Mouse (Mus musculus) kidney, adult 9 months (tissue): Measurements from ENCODE around the gene Cstl1.
A peak's percentile ranks its signal among the peaks of the same experiment; 100 is the strongest.
"Not testable (repeated sequence)": the region's sequence is repeated elsewhere in the genome, so short reads cannot be mapped to it uniquely, and the experiment has no call there.

Experiments used
- DNase-seq: peaks from one replicate; pipeline ENCODE4 v3.0.0; 2022

Cstl1 gene

DNA sequence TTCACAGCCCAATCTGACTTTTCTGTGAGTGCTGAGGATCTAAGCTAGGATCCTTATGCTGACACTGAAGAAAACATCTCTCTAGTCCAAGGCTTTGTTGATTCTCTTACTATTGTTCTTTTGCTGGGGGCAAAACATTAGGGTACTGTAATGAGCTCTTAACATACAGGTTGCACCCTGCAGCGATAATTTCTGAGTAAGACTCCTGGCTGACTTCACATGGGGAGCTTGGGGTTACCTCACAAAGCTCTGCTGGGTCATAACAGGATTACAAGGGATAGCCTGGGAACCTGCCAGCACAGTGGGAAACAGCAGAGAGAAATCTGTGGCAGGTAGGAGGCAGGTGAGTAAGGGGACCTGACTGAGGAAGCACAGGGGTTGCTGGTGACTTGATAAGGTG, at the start of gene Cstl1:
Cstl1 (plus strand) TSS at position 301 of the 400 bp plus-strand sequence.
- DNase-seq: no peak

DNA sequence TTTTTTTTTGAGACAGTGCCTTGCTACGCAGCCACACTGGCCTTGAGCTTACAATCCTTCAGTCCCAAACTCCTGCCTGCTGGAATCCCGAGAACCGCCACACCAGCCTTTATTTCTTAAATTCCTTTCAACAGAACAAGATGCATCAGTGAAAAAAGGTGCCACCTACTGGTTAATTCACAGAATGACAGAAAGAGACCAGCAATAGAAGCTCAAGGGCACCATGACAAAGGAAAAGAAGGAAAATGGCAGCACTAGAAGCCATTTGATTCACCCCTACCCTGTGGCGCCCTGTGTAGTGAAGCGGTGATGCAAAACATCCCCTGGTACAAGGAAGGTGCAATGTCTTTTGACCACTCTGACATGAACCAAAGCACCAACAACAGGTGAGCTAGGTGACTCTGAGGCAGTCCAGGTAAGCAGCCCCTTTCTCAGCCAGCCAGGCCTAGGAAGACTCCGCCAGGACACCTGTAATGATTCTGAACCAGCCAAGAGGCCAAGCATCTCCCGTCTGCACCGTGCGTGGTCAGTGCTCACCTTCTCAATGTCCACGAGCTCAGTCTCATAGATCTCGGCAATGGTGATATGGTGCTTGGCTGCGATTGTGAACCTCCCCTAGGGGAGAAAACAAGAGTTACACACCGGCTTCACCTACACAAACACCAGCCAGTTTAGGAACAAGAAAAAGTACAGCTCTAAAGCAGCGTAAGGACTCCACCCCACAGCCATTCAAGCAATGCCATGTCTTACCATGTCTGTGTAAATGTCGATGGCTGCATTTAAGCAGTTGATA, 43.6 kb upstream of the Cstl1 start:
- peak; percentile 60 for DNase-seq

DNA sequence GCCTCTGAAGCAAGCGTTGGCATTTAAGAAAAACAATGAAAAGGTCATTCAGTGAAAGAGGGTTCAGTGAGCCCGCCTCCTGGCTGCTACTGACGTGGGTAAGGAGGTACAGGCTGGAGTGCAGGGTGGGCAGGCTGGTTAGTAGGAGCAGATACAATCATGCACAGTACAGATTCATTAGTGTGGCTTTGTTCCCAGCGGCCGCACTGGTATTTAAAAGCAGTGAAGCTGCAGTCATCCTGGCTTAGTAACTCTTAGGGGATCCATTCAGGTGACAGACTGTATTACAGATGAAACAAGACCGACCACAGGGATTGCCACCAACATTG, 43.0 kb upstream of the Cstl1 start:
- no peak for DNase-seq

DNA sequence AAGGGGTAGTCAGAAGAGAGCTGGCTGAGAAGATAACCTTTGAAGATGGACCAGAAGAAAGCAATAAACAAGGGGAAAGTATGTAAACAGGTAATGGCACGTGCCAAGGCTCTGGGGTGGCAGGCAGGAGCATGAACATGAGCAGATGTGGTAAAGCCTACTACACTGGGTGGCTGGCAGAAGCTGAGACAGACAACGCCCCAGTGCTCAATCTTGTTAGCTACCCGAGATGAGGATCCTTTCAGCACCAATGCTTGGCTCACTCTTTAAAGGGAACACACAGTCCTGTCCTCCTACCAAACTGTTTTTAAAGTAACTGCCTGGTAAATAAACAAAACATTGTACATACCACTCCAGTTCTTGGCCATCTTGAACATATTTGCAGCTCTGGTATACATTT, 37.8 kb upstream of the Cstl1 start:
- no peak for DNase-seq

DNA sequence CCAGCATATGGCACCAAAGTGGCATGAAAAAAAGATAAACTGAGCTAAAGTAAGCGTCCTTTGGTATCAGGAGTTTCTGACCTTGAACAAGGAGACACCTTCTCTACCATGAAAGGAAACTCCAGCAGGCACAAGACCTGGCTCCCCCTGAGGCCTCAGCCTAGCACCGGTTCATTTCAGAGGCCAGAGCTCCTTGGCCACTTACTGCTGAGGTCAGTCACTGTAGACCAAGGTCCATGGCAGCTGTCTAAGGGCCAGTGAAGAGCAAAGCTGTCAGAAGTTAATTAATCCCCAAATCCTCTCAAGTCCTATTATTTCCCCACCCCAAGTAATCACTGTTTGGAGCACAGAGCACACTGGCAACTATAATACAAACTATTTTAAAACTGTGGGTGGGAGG, 33.1 kb upstream of the Cstl1 start:
- DNase-seq: peak; percentile 63

DNA sequence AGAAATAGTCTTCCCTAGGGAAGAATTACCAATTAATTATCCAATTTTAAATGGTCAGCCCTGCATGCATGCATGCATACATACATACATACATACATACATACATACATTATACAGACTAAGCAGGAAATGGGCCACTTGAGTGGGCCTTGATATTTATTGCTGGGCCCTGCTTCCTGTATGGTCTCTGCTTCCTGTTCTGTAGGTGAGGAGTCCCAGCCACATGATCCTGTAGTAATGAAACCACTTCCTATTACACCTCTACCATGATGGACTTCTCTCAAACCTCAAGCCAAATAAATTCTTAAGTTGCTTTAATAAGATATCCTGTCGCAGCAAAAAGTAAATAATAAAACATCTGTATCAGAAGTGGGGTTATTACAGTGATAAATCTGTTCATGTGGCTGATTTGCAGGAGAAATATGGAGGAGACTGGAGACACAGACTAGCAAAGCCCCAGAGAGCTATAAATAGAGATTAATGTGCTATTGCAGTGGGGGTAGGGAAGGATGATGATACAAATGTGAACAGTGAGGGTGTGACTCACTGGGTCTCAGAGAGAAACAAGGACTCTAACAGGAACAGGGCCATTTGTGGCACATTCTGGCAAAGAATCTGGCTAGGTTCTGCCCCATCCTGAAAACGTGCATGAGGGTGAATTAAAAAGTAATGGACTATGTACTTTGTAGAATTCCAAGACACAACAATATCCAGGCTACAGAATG, 30.7 kb upstream of the Cstl1 start:
- DNase-seq: no peak

DNA sequence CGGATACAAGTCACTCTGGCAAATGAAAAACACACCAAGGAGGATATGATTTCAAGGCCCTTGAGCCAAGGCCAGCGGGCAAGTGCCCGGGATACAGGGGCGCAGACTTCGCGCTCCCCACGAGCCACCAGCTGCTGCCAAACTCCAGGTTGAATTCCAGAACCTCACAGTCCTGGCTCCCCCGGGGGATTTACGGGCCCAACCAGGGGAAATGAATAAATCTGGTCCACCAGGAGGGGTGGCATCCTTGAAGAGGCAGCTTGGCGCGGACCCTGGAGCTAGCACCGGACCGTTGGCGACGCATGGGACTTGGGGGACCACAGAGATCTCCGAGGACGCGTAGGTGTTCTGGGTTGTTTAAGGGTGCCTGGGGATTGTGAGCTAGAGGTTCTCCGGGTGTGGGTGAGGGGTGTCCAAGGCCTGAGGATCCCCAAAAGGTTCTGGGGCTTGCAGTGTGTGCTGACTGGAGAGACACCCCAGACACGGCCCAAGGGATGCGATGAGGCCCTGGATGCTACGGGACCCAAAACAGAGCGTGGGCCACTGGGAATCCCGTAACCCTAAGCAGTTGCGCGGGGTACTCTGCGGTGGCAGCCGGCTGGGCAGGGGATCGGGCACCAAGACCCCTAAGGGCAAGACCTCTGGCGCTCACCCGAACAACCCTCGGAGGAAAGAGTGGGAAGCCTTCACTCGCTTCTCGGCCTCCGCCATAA, 18.4 kb upstream of the Cstl1 start:
- peak; percentile 25 for DNase-seq

DNA sequence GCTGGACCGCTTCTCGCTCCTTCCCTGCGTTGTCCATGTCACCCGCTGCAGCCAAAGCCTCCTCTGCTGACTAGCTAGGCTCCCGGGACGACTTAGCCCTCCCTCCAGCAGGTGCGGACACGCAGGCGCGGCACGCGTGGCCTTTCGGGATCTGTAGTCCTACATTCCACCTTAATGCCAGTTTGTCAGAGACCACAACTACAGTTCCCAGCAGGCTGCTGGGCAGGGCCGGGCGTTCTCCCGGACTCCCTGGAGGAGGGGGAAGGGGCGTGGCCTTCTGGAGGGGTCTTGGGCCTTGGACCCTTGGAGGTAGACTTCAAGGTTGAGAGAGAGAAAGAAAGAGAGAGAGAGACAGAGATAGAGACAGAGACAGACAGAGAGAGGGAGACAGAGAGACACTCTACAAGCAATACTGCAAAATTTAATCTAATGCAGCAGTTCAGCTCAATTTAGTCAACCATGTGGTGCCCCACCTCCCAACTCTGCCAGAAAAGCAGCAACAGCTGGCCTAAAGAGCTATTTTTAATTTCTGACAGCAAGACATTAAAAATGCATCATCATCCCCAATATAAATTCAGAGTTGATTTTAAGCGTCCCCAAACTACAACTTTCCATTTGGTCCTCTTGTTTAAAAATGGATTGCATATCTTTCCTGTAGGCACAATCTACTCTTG, 17.7 kb upstream of the Cstl1 start, which contains the start of gene Napb:
Napb (minus strand) TSS at position 141 of the 674 bp plus-strand sequence.
- peak; percentile 97 for DNase-seq

DNA sequence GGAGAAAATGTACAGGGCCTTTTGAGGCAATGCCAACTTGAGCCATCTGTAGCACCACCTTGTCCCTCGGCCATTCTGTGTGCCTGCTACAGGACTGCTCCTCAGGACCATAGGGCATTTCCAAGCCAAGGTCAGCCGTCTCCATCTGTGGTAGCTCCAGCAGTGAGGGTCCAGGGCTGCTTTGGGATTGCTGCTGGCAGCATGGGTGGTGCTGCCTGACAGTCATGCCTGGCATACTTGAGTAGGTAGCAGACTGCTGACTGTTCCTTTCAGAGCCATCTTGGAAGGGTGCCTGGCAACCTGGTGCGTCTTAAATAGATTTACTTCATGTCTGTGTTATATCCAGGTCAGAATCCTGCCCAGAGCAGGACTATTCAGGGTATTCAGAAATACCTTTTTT, 7.2 kb upstream of the Cstl1 start:
- no peak for DNase-seq

DNA sequence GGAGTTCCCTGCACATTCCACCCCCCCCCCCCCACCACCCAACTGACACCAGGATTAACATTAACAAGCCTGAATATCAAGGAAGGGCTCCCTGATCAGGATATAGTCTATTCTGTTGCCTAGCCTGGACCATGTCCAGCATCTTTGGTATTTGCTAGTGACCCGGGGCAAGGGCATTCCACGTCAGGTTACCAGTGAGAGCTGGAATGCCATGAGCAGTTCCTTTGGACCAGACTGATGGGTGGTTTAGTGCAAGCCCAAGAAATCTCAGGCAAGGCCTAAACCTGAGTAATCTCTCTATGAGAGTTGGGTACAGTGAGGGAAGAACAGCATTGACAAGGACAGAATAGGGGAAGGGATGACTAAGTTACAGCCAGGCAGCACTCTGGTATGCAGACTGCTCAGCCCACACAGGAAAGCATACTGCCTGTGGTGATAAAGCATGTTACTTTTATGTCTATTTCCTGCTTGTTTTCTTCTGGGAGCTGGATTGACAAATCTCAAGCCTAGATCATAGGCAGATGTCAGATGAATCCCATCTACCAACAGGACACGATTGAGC, 6.2 kb upstream of the Cstl1 start:
- peak; percentile 35 for DNase-seq

DNA sequence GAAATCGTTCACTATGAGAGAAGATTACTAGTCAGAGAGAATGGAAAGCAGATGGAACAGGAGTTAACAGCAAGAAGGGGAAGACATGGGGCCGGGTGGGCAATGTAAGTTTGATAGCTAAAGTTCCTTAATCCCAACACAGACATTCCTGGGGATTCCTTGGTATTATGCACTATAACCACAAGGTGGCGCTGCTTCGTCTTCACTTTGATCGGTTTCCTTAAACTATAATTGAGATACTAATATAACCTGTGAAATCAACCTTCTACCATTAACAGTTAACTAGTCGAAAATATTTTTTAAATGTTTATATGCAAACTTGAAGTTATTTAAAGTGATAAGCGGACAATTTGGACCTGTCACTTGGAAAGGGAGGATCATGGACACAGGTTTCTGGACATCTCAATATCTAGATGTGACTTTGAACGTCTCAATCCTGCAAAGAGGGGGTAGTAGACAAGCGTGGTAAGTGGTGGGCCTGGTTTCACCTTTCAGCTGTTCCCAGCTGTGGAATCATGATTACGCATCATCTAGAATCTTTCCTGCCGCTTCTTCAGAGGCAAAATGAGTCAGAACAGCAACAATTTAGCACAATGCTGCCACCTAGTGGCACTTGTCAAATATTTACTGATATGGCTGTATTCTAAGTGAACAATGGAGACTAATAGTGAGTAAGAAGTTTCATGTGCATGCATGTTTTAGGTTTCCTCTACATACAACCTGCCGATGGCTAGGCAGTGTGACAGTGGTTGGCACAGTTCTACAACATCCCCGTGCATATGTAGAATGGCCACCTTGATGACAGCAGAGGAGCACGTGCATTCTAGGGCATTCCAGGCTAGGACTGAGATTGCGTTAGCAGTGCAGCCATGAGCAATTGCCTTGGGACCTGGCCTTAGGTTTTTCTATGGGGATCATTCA, 2.0 kb downstream of the Cstl1 start:
- peak; percentile 86 for DNase-seq

DNA sequence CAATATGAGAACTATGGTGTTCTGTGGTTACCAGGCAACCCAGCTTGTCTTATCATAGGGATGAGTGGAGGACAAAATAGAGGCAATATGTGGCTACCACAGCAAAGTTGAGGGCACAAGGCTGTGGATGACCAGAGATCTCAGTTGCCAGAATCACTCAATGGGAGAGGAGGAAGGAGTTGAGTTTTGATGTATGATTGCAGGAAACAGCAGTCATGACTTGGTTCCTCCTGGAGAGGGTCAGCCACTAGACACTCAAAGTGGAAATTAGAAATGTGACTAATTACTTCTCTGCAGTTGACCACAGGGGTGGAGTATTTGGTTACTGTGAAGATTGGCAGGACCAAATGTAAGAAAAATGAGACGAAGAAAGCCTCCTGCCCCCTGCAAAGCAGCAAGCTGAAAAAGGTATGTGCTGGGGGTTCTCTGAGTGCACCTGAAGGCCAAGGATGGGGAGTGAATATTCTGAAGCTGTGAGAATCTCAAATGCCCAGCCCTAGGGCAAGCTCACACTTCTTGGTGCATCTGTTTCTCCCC, 4.2 kb downstream of the Cstl1 start:
- DNase-seq: no peak

DNA sequence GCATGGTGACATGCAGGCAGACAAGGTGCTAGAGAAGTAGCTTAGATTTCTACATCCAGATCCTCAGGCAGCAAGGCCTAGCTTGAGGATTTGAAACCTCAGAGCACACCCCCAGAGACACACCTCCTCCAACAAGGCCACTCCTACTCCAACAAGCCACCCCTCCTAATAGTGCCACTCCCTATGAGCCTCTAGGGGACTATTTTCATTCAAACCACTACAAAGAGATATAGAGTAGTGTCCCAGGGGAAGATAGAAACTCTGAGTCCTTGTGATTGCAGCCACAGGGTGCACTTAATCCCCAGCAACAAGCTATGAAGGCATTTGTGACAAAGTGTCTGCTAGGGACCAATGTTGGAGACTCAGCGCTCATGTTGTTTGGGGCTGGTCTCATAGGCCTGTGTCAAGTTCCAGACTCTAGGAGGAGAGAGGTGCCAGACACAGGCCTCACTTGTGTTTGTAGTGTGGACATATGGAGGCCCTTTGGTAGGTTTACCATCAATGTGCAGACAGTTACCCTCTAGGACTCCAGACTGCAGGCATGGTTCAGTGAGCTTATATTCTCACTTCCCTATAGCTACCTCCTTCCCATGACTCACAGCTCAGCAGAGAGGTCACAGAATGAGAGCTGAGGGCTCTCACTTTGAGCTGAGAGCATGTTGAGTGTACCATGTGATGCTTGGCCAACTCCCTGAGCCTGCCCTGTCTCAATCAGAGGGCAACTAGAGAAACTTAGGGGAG, 13.7 kb downstream of the Cstl1 start:
- no peak for DNase-seq

DNA sequence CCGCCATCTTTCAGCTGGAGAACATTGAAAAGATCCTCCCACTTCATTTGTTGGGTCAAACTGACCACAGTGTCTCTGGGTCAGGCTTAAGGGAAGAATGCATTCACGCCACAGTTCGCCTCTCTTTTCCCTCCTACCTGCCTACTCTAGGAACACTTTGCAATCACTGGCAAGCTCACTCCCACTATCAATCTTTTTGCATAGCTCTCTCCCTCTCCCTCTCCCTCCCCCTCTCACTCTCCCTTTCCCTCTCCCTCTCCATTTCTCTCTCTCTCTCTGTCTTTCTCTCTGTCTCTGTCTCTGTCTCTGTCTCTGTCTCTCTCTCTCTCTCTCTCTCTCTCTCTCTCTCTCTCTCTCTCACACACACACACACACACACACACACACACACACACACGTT, 21.2 kb downstream of the Cstl1 start, which contains the start of gene Cst11:
Cst11 (minus strand) TSS at position 101 of the 400 bp plus-strand sequence.
- DNase-seq: not testable (repeated sequence)

DNA sequence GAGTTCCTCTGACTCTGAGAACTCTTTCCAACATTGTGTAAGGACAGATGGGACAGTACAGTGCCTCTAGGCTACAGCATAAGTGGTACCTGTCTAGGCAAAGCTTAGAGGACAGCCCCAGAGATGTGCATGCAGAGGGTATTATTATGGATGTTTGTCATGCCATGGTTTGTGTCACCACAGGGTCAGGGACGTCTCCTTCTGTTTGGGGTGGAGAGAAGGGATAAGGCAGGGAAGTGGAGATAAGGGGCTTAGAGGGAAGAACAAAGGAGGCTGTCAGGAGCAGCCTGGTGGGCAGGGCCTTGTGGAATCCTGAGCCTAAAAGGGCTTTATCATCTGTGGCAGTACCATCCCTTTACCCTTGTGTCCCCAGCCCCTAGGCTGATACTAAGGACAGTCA, 31.6 kb downstream of the Cstl1 start, which contains the start of gene 8030411F24Rik:
8030411F24Rik (plus strand) TSS at position 301 of the 400 bp plus-strand sequence.
- DNase-seq: no peak

DNA sequence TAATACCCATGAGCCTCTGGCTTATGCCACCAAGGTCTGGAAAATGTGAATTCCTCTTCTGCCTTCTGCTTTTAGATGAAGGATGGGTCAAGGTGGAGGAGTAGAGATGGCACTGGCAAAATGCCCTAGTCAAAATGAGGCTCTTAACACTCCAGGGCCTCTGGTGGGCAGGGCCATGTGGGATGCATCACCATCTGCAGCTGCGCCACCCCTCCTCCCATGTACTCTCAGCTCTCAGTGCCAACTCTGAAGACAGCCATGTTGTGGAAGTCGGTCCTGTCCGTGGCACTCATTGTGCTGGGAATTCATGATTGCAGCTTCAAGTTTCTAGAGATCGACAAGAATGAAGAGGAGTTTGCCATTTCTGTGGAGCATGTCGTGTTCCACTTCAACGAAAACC, 39.0 kb downstream of the Cstl1 start, which contains the start of gene Cst12:
Cst12 (plus strand) TSS at position 220 of the 400 bp plus-strand sequence.
- DNase-seq: no peak

DNA sequence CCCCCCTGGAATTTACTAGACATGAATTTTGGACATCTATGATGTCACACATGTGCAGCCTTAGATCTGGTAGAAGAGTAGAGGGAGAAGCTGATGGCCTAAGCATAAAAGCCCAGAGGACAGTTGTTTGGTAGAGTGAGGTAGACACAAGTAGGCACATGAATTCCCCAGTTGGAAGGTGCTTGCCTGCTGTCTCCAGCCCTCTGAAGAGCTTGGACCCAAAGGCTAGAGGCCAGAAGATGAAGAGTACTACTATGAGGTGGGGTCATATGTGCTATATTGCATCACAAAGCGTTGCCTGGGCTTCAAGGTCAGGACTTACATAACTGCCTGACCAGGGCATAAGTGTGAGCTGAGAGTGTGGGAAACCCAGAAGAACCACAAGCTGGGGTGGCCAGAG, 48.3 kb downstream of the Cstl1 start, which contains the start of gene Cst8:
Cst8 (plus strand) TSS at position 301 of the 400 bp plus-strand sequence.
- DNase-seq: no peak

DNA sequence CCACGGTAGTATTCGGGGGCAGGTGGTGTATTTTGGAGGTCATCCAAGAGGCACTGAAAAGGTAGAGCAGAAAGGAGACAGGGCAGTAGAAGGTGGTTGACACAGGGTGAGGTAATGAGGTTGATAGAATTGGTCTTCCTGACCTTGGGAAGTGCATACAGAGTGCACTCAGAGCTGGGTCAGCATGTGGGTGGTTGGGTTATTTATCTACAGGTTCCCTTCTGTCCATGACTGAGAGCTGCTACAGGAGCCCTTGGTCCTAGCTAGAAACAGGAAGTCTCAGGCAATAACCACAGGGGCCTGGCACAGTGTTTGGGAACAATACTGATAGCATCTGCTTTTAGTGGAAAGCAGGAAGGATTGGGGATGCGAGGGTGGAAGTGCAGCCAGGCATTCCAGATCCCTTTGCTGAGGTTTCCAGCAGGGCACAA, 51.3 kb downstream of the Cstl1 start:
- DNase-seq: peak; percentile 14
